9 mouse cellular contexts compared by ENCODE assay signal in the genomic region with DNA sequence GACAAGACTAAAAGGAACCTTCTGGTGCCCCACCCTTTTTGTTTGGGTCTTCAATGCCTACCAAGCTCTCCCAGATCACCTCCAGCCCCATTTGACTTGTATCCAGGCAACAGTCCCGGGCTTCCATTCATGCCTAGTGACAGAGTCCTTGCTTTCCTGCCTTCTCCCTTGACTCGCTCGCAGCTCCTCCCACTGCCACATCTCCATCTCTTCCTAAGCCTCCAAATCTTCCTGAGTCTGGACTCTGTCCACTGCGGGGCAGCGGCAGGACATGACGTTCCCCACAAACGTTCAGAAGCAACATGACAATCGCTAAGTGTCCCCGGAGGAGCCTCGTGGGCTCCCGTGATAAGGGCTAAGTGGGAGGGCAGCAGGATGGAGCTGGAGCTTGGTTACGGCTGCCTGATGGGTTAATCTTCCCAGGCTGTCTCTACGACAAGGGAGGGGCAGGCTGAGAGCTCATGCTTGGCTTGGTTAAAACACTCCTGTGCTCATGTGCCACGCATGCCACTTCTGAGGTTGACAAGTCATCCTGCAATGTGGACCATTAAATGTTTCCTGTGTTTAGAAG. TPM values are rescaled to one million over a fixed set of nuclear protein-coding genes. Genes with fewer than 3 reads are reported as not detected.
A peak's percentile ranks its signal among the peaks of the same experiment; 100 is the strongest.
DNase-seq lines count a peak whose midpoint lies in the region; ATAC-seq lines count a peak whose summit lies in the region.
"Had no signal": no experiment of that assay in that cellular context is flagged by ENCODE, and none has a peak within 500 bp of the region (broad histone marks: within the 10 kb centered on the region; RNA-seq: fewer than 3 reads in every experiment).

No protein-coding gene starts in this region.

- H3K4me3 ChIP-seq in forebrain, embryonic 12.5 days (replicated peaks): no peak overlapping the region
- no peak overlapping the region for H3K4me3 ChIP-seq in forebrain, embryonic 11.5 days (ENCODE audit: low read depth, low read length)
- H3K4me3 ChIP-seq in hindbrain, embryonic 11.5 days (ENCODE audit: low read depth, low read length): no peak overlapping the region
- peak overlapping the region; percentile 36 for H3K4me3 ChIP-seq in midbrain, embryonic 10.5 days

- ATAC-seq in forebrain, embryonic 12.5 days (ENCODE audit: low FRiP score): no peak
- no peak for ATAC-seq in forebrain, embryonic 11.5 days (replicated peaks; ENCODE audit: low FRiP score)
- no peak for ATAC-seq in hindbrain, embryonic 11.5 days (ENCODE audit: low FRiP score)
- no peak for ATAC-seq in cerebellum, adult (ENCODE audit: insufficient number of reproducible peaks, low FRiP score, low TSS enrichment)

- no peak for DNase-seq in forebrain, embryonic 11.5 days (ENCODE audit: low spot score)
- peak; percentile 49 for DNase-seq in c-Kit-positive CD71-positive TER-119-positive erythroid progenitor cells, embryonic 14.5 days (ENCODE audit: low spot score)
- peak; percentile 16 for DNase-seq in hindbrain, embryonic 11.5 days (ENCODE audit: low spot score)
- peak; percentile 43 for DNase-seq in midbrain, embryonic 10.5 days (ENCODE audit: low spot score)
- no peak for DNase-seq in natural killer cell, adult 2 months (ENCODE audit: low spot score in 2 of 2)
- DNase-seq in cerebellum, postnatal 4 days (ENCODE audit: low spot score in 2 of 2): no peak

- WGBS in forebrain, embryonic 12.5 days: 41% methylated on average over 14 of the region's 14 CpGs
- WGBS in forebrain, embryonic 11.5 days: 45% methylated on average over 14 of the region's 14 CpGs
- 36% methylated on average over 14 of the region's 14 CpGs for WGBS in hindbrain, embryonic 11.5 days
- 29% methylated on average over 14 of the region's 14 CpGs for WGBS in midbrain, embryonic 10.5 days

- no peaks in the 10 kb centered on the region for H3K27me3 ChIP-seq in forebrain, embryonic 12.5 days
- H3K27me3 ChIP-seq in forebrain, embryonic 11.5 days (ENCODE audit: control insufficient read depth, insufficient read depth, low read length): no peaks in the 10 kb centered on the region
- no peaks in the 10 kb centered on the region for H3K27me3 ChIP-seq in hindbrain, embryonic 11.5 days (ENCODE audit: control insufficient read depth, insufficient read depth, low read length)
- H3K27me3 ChIP-seq in midbrain, embryonic 10.5 days (ENCODE audit: low read depth, poor library complexity, severe bottlenecking): no peaks in the 10 kb centered on the region

- H3K9me3 ChIP-seq in forebrain, embryonic 12.5 days: no peaks in the 10 kb centered on the region
- no peaks in the 10 kb centered on the region for H3K9me3 ChIP-seq in forebrain, embryonic 11.5 days (ENCODE audit: control insufficient read depth, low read length)
- H3K9me3 ChIP-seq in hindbrain, embryonic 11.5 days (ENCODE audit: control insufficient read depth, low read length): no peaks in the 10 kb centered on the region
- no peaks in the 10 kb centered on the region for H3K9me3 ChIP-seq in midbrain, embryonic 10.5 days (replicated peaks)

- H3K9ac ChIP-seq in forebrain, embryonic 12.5 days: no peak overlapping the region
- H3K9ac ChIP-seq in forebrain, embryonic 11.5 days (ENCODE audit: low read length): no peak overlapping the region
- H3K9ac ChIP-seq in hindbrain, embryonic 11.5 days (ENCODE audit: low read depth, low read length): 0 out of 2 replicates have a peak overlapping the region, but pooled peaks have one; percentile 16

- peaks cover 31% of the 10 kb centered on the region for H3K36me3 ChIP-seq in forebrain, embryonic 12.5 days (replicated peaks)
- H3K36me3 ChIP-seq in forebrain, embryonic 11.5 days (ENCODE audit: control insufficient read depth, insufficient read depth, low read length): peaks cover 6% of the 10 kb centered on the region; the same call in 1 of the 2 replicates
- H3K36me3 ChIP-seq in hindbrain, embryonic 11.5 days (ENCODE audit: control insufficient read depth, insufficient read depth, low read length): no peaks in the 10 kb centered on the region
- peaks cover 41% of the 10 kb centered on the region for H3K36me3 ChIP-seq in midbrain, embryonic 10.5 days

- peak overlapping the region; percentile 13; the same call in 1 of the 2 replicates for H3K4me2 ChIP-seq in forebrain, embryonic 12.5 days
- H3K4me2 ChIP-seq in forebrain, embryonic 11.5 days (ENCODE audit: low read depth, low read length, severe bottlenecking): no peak overlapping the region
- H3K4me2 ChIP-seq in hindbrain, embryonic 11.5 days (replicated peaks; ENCODE audit: low read depth, low read length): 0 out of 2 replicates have a peak overlapping the region, but pooled peaks have one; percentile 4

- H3K27ac ChIP-seq in forebrain, embryonic 12.5 days: no peak overlapping the region
- no peak overlapping the region for H3K27ac ChIP-seq in forebrain, embryonic 11.5 days (ENCODE audit: low read depth, low read length)
- H3K27ac ChIP-seq in hindbrain, embryonic 11.5 days (ENCODE audit: low read depth, low read length): no peak overlapping the region
- H3K27ac ChIP-seq in midbrain, embryonic 10.5 days (replicated peaks): peak overlapping the region; percentile 57

- H3K4me1 ChIP-seq in forebrain, embryonic 12.5 days: peaks cover 17% of the 10 kb centered on the region
- H3K4me1 ChIP-seq in forebrain, embryonic 11.5 days (replicated peaks; ENCODE audit: control insufficient read depth, insufficient read depth, low read length): 0 out of 2 replicates have a peak, but pooled peaks cover 2% of the 10 kb centered on the region
- H3K4me1 ChIP-seq in hindbrain, embryonic 11.5 days (replicated peaks; ENCODE audit: control insufficient read depth, insufficient read depth, low read length): peaks cover 4% of the 10 kb centered on the region; the same call in 1 of the 2 replicates
- H3K4me1 ChIP-seq in midbrain, embryonic 10.5 days: peaks cover 30% of the 10 kb centered on the region

RNA-seq across cellular contexts. Expression of a gene that starts 13.3 kb away (rescaled TPM):
- polyA plus RNA-seq in forebrain, embryonic 12.5 days (2016; fragmentation: Nextera tagmentation; extraction: Ambion mirVana): 2.2 TPM in 2 replicates
- polyA plus RNA-seq in forebrain, embryonic 11.5 days (2014; fragmentation: Nextera tagmentation; extraction: Ambion mirVana): 1.8 and 2.5 TPM in 2 replicates
- polyA plus RNA-seq in hindbrain, embryonic 11.5 days (2014; fragmentation: Nextera tagmentation; extraction: Ambion mirVana): 3.4 TPM in 2 replicates
- polyA plus RNA-seq in midbrain, embryonic 10.5 days (2016; fragmentation: Nextera tagmentation; extraction: Ambion mirVana): 1.8 and 2.2 TPM in 2 replicates

RNA-seq across cellular contexts. Expression of a gene that starts 25.1 kb away (rescaled TPM):
- polyA plus RNA-seq in forebrain, embryonic 12.5 days (2016; fragmentation: Nextera tagmentation; extraction: Ambion mirVana): 184 and 203 TPM in 2 replicates
- polyA plus RNA-seq in forebrain, embryonic 11.5 days (2014; fragmentation: Nextera tagmentation; extraction: Ambion mirVana): 232 and 246 TPM in 2 replicates
- polyA plus RNA-seq in hindbrain, embryonic 11.5 days (2014; fragmentation: Nextera tagmentation; extraction: Ambion mirVana): 154 and 171 TPM in 2 replicates
- 242 and 245 TPM in 2 replicates for polyA plus RNA-seq in midbrain, embryonic 10.5 days (2016; fragmentation: Nextera tagmentation; extraction: Ambion mirVana)

RNA-seq across cellular contexts. Expression of a gene that starts 26.1 kb away (rescaled TPM):
- 76.8 and 80.4 TPM in 2 replicates for polyA plus RNA-seq in forebrain, embryonic 12.5 days (2016; fragmentation: Nextera tagmentation; extraction: Ambion mirVana)
- 108 and 118 TPM in 2 replicates for polyA plus RNA-seq in forebrain, embryonic 11.5 days (2014; fragmentation: Nextera tagmentation; extraction: Ambion mirVana)
- 67.7 and 68.3 TPM in 2 replicates for polyA plus RNA-seq in hindbrain, embryonic 11.5 days (2014; fragmentation: Nextera tagmentation; extraction: Ambion mirVana)
- 97.3 and 110 TPM in 2 replicates for polyA plus RNA-seq in midbrain, embryonic 10.5 days (2016; fragmentation: Nextera tagmentation; extraction: Ambion mirVana)

RNA-seq across cellular contexts. Expression of a gene that starts 44.0 kb away (rescaled TPM):
- polyA plus RNA-seq in forebrain, embryonic 12.5 days (2016; fragmentation: Nextera tagmentation; extraction: Ambion mirVana): 11.1 and 12.8 TPM in 2 replicates
- 10.1 and 10.7 TPM in 2 replicates for polyA plus RNA-seq in forebrain, embryonic 11.5 days (2014; fragmentation: Nextera tagmentation; extraction: Ambion mirVana)
- polyA plus RNA-seq in hindbrain, embryonic 11.5 days (2014; fragmentation: Nextera tagmentation; extraction: Ambion mirVana): 7.0 and 7.5 TPM in 2 replicates
- 9.5 and 10.8 TPM in 2 replicates for polyA plus RNA-seq in midbrain, embryonic 10.5 days (2016; fragmentation: Nextera tagmentation; extraction: Ambion mirVana)

RNA-seq across cellular contexts. Expression of a gene that starts 48.0 kb away (rescaled TPM):
- polyA plus RNA-seq in forebrain, embryonic 12.5 days (2016; fragmentation: Nextera tagmentation; extraction: Ambion mirVana): not detected in 2 replicates
- not detected in 2 replicates for polyA plus RNA-seq in forebrain, embryonic 11.5 days (2014; fragmentation: Nextera tagmentation; extraction: Ambion mirVana)
- not detected in 2 replicates for polyA plus RNA-seq in hindbrain, embryonic 11.5 days (2014; fragmentation: Nextera tagmentation; extraction: Ambion mirVana)
- not detected in 2 replicates for polyA plus RNA-seq in midbrain, embryonic 10.5 days (2016; fragmentation: Nextera tagmentation; extraction: Ambion mirVana)
- polyA plus RNA-seq: C2C12 had no signal

Comparison
In these comparisons a context has a peak if more than half of its experiments do, and no peak if none do; other contexts are left out.
1. DNase-seq: peak in c-Kit-positive CD71-positive TER-119-positive erythroid progenitor cells, embryonic 14.5 days (single experiment), hindbrain, embryonic 11.5 days (single experiment) and midbrain, embryonic 10.5 days (single experiment); none in forebrain, embryonic 11.5 days (single experiment), natural killer cell, adult 2 months (0 of 2) and cerebellum, postnatal 4 days (0 of 2).